Mouse (Mus musculus): Measurements from ENCODE around the gene Rnf130.

DNA sequence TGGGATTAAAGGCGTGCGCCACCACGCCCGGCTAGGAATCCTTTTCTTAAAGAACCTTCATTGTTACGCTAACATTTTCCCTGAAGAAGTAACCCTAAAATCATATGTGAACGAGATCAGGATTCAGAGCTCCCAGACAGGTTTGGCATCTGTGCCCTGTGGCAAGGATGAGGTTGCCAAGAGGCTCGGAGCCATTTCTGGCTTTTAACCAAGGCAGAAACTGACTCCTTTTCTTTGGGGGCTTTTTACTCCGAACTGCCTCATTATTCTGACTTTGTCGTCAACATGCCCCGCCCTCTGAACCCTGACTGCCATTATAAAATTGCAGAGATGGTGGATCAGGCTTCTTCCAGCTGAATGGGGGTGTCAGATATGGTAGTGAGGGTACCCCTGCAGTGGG lies 17.4 kb upstream of the Rnf130 start:
- no peak for TF ChIP-seq CTCF (IDR thresholded peaks at IDR 0.05; ENCODE audit: low read depth)
- no peak for TF ChIP-seq EP300 (IDR thresholded peaks at IDR 0.05; ENCODE audit: low read depth)

Measured in liver, postnatal 0 days (tissue).